Mouse (Mus musculus): Measurements from ENCODE around the gene 2900026A02Rik. TPM values are rescaled to one million over a fixed set of nuclear protein-coding genes. Genes with fewer than 3 reads are reported as not detected.

Gene 2900026A02Rik
- polyA plus RNA-seq (2015; fragmentation: Nextera tagmentation; extraction: Ambion mirVana): 7.2 and 7.9 TPM in 2 replicates

- H3K4me2 ChIP-seq (replicated peaks; ENCODE audit: low read depth, low read length): peak within 1 kb of the TSS; percentile 90
- no peaks in the 10 kb centered on the region for H3K27me3 ChIP-seq (ENCODE audit: insufficient read depth, low read length)
- peak; percentile 43; the same call in 1 of the 2 replicates for ATAC-seq (ENCODE audit: low FRiP score, low TSS enrichment)
- H3K9ac ChIP-seq (replicated peaks; ENCODE audit: low read length): peak within 1 kb of the TSS; percentile 75
- WGBS: 11% methylated on average over 42 of the region's 62 CpGs
- H3K4me1 ChIP-seq (ENCODE audit: insufficient read depth, low read length): peaks cover 45% of the 10 kb centered on the region
- H3K27ac ChIP-seq (ENCODE audit: low read length): peak within 1 kb of the TSS; percentile 88
- no peaks in the 10 kb centered on the region; the same call in 1 of the 2 replicates for H3K9me3 ChIP-seq (ENCODE audit: low read length)
- H3K4me3 ChIP-seq (ENCODE audit: low read length): peak within 1 kb of the TSS; percentile 75
- H3K36me3 ChIP-seq (ENCODE audit: insufficient read depth, low read length): no peaks in the 10 kb centered on the region
Measured at GRCm38 (mm10) chr5:113221147-113221865, at the start of gene 2900026A02Rik. Gene 2900026A02Rik, minus strand, starts transcription at chr5:113221236.

DNA sequence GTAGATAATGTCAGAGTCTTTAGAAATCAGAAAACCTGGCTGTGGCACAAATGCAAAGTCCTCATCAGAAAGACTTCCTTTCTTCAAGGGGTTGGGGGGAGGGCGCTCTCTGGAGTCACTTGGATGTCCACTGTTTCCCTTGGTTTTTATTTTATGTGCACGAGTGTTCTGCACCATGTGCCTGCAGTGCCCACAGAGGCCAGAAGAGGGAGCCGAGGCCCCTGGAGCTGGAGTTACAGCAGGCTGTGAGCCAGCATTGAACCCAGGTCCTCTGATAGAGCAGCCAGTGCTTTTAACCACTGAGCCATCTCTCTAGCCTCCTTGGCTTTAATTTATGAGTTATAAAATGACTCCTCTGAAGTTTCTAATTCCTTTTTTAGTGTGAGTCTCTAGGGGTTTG, 49.0 kb upstream of the 2900026A02Rik start:
- H3K36me3 ChIP-seq (ENCODE audit: insufficient read depth, low read length): no peaks in the 10 kb centered on the region
- H3K4me3 ChIP-seq (ENCODE audit: low read length): no peak overlapping the region
- no peaks in the 10 kb centered on the region for H3K9me3 ChIP-seq (ENCODE audit: low read length)
- WGBS: 87% methylated on average over 3 of the region's 3 CpGs
- no peaks in the 10 kb centered on the region for H3K27me3 ChIP-seq (ENCODE audit: insufficient read depth, low read length)
- no peak overlapping the region for H3K9ac ChIP-seq (replicated peaks; ENCODE audit: low read length)
- H3K4me2 ChIP-seq (replicated peaks; ENCODE audit: low read depth, low read length): no peak overlapping the region
- no peak overlapping the region for H3K27ac ChIP-seq (ENCODE audit: low read length)
- H3K4me1 ChIP-seq (ENCODE audit: insufficient read depth, low read length): no peaks in the 10 kb centered on the region
- no peak for ATAC-seq (ENCODE audit: low FRiP score, low TSS enrichment)

DNA sequence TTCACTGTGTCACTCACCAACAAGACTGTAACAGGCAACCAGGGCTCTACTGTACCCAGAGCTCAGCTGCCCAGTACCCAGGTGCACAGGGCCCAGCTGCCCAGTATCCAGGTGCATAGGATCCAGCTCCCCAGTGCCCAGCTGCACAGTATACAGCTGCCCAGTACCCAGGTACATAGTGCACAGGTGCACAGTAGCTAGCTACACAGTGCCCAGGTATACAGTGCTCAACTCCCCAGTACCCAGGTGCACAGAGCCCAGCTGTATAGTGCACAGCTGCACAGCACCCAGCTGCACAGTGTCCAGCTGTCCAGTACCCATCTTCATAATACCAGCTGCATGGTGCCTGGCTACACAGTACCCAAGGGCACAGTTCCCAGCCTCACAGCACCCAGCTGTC, 47.2 kb upstream of the 2900026A02Rik start:
- H3K4me2 ChIP-seq (replicated peaks; ENCODE audit: low read depth, low read length): no peak overlapping the region
- peak; percentile 69; the same call in 1 of the 2 replicates for ATAC-seq (ENCODE audit: low FRiP score, low TSS enrichment)

DNA sequence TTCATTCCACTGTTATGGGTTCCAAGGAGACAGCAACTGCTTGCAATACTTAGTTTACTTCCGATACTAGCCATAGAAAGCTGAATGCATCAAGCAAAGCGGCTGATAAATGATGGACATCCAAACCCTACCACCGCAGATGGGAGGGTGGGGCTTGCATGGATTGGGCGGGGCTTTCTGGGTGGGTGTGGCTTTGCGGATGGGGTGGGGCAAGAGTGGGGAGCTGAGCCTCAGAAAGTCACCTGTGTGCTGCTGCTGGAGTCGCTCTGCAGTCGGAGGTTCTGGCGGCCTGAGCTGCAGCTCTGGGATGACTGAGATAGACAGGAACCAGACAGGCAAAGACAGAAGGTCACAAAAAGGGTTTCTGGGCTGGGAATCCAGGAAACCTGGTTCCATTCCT, 44.6 kb upstream of the 2900026A02Rik start:
- no peaks in the 10 kb centered on the region for H3K4me1 ChIP-seq (ENCODE audit: insufficient read depth, low read length)

More for the DNA sequence above, 47.2 kb upstream of the 2900026A02Rik start:
- Histone ChIP-seq H3K9me3 (ENCODE audit: low read length) (no peaks in the 10 kb centered on the region), H3K27ac (ENCODE audit: low read length) (no peak overlapping the region), H3K36me3 (ENCODE audit: insufficient read depth, low read length) (no peaks in the 10 kb centered on the region), H3K9ac (replicated peaks; ENCODE audit: low read length) (no peak overlapping the region), H3K27me3 (ENCODE audit: insufficient read depth, low read length) (no peaks in the 10 kb centered on the region), H3K4me3 (ENCODE audit: low read length) (no peak overlapping the region), H3K4me1 (ENCODE audit: insufficient read depth, low read length) (no peaks in the 10 kb centered on the region)

GRCm38 (mm10) chr5:113250806-113251205, 29.8 kb upstream of the 2900026A02Rik start:
- no peak overlapping the region for H3K4me3 ChIP-seq (ENCODE audit: low read length)
- no peak overlapping the region for H3K27ac ChIP-seq (ENCODE audit: low read length)
- no peaks in the 10 kb centered on the region for H3K9me3 ChIP-seq (ENCODE audit: low read length)
- no peak overlapping the region for H3K9ac ChIP-seq (replicated peaks; ENCODE audit: low read length)
- ATAC-seq (ENCODE audit: low FRiP score, low TSS enrichment): no peak
- H3K4me1 ChIP-seq (ENCODE audit: insufficient read depth, low read length): no peaks in the 10 kb centered on the region
- H3K27me3 ChIP-seq (ENCODE audit: insufficient read depth, low read length): no peaks in the 10 kb centered on the region
- H3K36me3 ChIP-seq (ENCODE audit: insufficient read depth, low read length): no peaks in the 10 kb centered on the region
- WGBS: 93% methylated on average over 11 of the region's 11 CpGs
- no peak overlapping the region for H3K4me2 ChIP-seq (replicated peaks; ENCODE audit: low read depth, low read length)

More for the DNA sequence above, 44.6 kb upstream of the 2900026A02Rik start:
- no peak overlapping the region for H3K9ac ChIP-seq (replicated peaks; ENCODE audit: low read length)
- H3K27me3 ChIP-seq (ENCODE audit: insufficient read depth, low read length): no peaks in the 10 kb centered on the region
- H3K36me3 ChIP-seq (ENCODE audit: insufficient read depth, low read length): no peaks in the 10 kb centered on the region
- WGBS: 81% methylated on average over 8 of the region's 8 CpGs
- H3K27ac ChIP-seq (ENCODE audit: low read length): no peak overlapping the region
- no peak overlapping the region for H3K4me3 ChIP-seq (ENCODE audit: low read length)
- H3K9me3 ChIP-seq (ENCODE audit: low read length): no peaks in the 10 kb centered on the region
- ATAC-seq (ENCODE audit: low FRiP score, low TSS enrichment): no peak
- no peak overlapping the region for H3K4me2 ChIP-seq (replicated peaks; ENCODE audit: low read depth, low read length)

- H3K4me3 ChIP-seq (ENCODE audit: low read length): no peak overlapping the region
- no peaks in the 10 kb centered on the region for H3K9me3 ChIP-seq (ENCODE audit: low read length)
- ATAC-seq (ENCODE audit: low FRiP score, low TSS enrichment): no peak
- no peaks in the 10 kb centered on the region for H3K36me3 ChIP-seq (ENCODE audit: insufficient read depth, low read length)
- no peak overlapping the region for H3K9ac ChIP-seq (replicated peaks; ENCODE audit: low read length)
- no peaks in the 10 kb centered on the region for H3K4me1 ChIP-seq (ENCODE audit: insufficient read depth, low read length)
- H3K27me3 ChIP-seq (ENCODE audit: insufficient read depth, low read length): no peaks in the 10 kb centered on the region
- H3K4me2 ChIP-seq (replicated peaks; ENCODE audit: low read depth, low read length): no peak overlapping the region
- WGBS: 75% methylated on average over 8 of the region's 8 CpGs
- no peak overlapping the region for H3K27ac ChIP-seq (ENCODE audit: low read length)
Measured at GRCm38 (mm10) chr5:113249263-113249930, 28.4 kb upstream of the 2900026A02Rik start.

DNA sequence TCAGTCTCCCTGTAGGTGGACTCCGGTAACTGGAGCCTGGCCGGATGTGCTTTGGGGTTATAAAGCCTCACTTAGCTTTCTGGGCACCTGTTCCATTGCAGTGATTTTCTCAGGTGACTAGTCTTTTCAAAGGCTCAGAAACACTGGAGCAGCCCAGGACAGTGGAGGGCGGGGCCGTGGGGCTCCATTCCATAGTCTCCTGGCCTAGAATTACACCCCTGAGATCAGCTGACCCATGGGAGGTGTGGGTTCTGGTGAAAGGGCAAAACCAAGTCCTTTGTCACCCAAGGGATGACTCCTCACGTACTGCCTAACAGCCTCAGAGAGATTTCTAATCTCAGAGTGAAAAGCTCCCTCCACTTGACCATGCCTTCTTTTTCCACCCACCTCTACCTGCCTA, 9.2 kb upstream of the 2900026A02Rik start:
- no peak overlapping the region for H3K4me3 ChIP-seq (ENCODE audit: low read length)
- H3K9ac ChIP-seq (replicated peaks; ENCODE audit: low read length): no peak overlapping the region
- H3K9me3 ChIP-seq (ENCODE audit: low read length): no peaks in the 10 kb centered on the region
- H3K27ac ChIP-seq (ENCODE audit: low read length): no peak overlapping the region
- ATAC-seq (ENCODE audit: low FRiP score, low TSS enrichment): no peak
- WGBS: 49% methylated on average over 5 of the region's 5 CpGs
- H3K4me1 ChIP-seq (ENCODE audit: insufficient read depth, low read length): peaks cover 16% of the 10 kb centered on the region
- no peaks in the 10 kb centered on the region for H3K36me3 ChIP-seq (ENCODE audit: insufficient read depth, low read length)
- no peak overlapping the region for H3K4me2 ChIP-seq (replicated peaks; ENCODE audit: low read depth, low read length)
- no peaks in the 10 kb centered on the region for H3K27me3 ChIP-seq (ENCODE audit: insufficient read depth, low read length)

GRCm38 (mm10) chr5:113226632-113227102, 5.6 kb upstream of the 2900026A02Rik start, which contains the start of gene Tmem211:
Gene Tmem211, plus strand, starts transcription at chr5:113226909.
- Histone ChIP-seq H3K9me3 (ENCODE audit: low read length) (no peaks in the 10 kb centered on the region), H3K9ac (replicated peaks; ENCODE audit: low read length) (peak within 1 kb of the TSS; percentile 47), H3K4me3 (ENCODE audit: low read length) (peak within 1 kb of the TSS; percentile 28), H3K27me3 (ENCODE audit: insufficient read depth, low read length) (no peaks in the 10 kb centered on the region), H3K27ac (ENCODE audit: low read length) (peak within 1 kb of the TSS; percentile 77), H3K36me3 (ENCODE audit: insufficient read depth, low read length) (no peaks in the 10 kb centered on the region), H3K4me2 (replicated peaks; ENCODE audit: low read depth, low read length) (peak within 1 kb of the TSS; percentile 57), H3K4me1 (ENCODE audit: insufficient read depth, low read length) (peaks cover 17% of the 10 kb centered on the region)
- WGBS: under 1% methylated on average over 13 of the region's 13 CpGs
- ATAC-seq (ENCODE audit: low FRiP score, low TSS enrichment): peak; percentile 84

GRCm38 (mm10) chr5:113225686-113226435, 4.8 kb upstream of the 2900026A02Rik start:
- 12% methylated on average over 25 of the region's 25 CpGs for WGBS
- Histone ChIP-seq H3K4me1 (ENCODE audit: insufficient read depth, low read length) (peaks cover 17% of the 10 kb centered on the region), H3K9ac (replicated peaks; ENCODE audit: low read length) (peak overlapping the region; percentile 47), H3K9me3 (ENCODE audit: low read length) (no peaks in the 10 kb centered on the region; the same call in 1 of the 2 replicates), H3K36me3 (ENCODE audit: insufficient read depth, low read length) (no peaks in the 10 kb centered on the region), H3K27me3 (ENCODE audit: insufficient read depth, low read length) (no peaks in the 10 kb centered on the region), H3K27ac (ENCODE audit: low read length) (peak overlapping the region; percentile 77), H3K4me3 (ENCODE audit: low read length) (peak overlapping the region; percentile 28), H3K4me2 (replicated peaks; ENCODE audit: low read depth, low read length) (peak overlapping the region; percentile 57)
- no peak for ATAC-seq (ENCODE audit: low FRiP score, low TSS enrichment)
